Mouse (Mus musculus): ENCODE measurements around the gene Kcnk15. TPM values are rescaled to one million over a fixed set of nuclear protein-coding genes. Genes with fewer than 3 reads are reported as not detected.

Kcnk15 gene
- polyA plus RNA-seq, 1 experiment from 2014 or later = not detected

DNA sequence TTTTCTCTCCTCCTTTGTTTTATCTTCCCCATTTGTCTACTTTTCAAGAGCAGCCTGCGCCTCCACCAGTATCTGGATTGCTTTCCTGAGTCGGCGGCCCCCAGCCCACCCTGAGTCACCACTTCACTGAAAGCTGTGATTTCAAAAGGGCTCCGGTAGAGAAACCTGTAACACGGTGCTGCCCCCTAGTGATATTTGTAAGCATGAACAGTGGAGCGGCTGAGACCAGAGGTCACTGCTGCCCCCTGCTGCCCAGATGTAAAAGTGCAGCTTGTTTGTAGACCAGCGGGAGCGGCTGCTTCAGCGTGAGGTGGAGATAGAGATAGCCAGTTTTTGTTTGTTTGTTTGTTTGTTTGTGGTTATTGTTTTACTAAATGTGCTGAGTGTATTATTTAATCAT lies 15.4 kb upstream of the Kcnk15 start:
- peaks cover 13% of the 10 kb centered on the region for H3K4me1 ChIP-seq
- H3K27me3 ChIP-seq (replicated peaks) = peaks cover 25% of the 10 kb centered on the region
- H3K4me3 ChIP-seq = no peak overlapping the region
- no peak for ATAC-seq (ENCODE audit: extremely low read depth, insufficient number of reproducible peaks, low FRiP score, low TSS enrichment)
- no peaks in the 10 kb centered on the region for H3K36me3 ChIP-seq
- no peaks in the 10 kb centered on the region for H3K9me3 ChIP-seq
- no peak overlapping the region for H3K27ac ChIP-seq (replicated peaks)
- H3K9ac ChIP-seq = no peak overlapping the region
- 29% methylated on average over 9 of the region's 9 CpGs for WGBS
- no peak overlapping the region for H3K4me2 ChIP-seq

DNA sequence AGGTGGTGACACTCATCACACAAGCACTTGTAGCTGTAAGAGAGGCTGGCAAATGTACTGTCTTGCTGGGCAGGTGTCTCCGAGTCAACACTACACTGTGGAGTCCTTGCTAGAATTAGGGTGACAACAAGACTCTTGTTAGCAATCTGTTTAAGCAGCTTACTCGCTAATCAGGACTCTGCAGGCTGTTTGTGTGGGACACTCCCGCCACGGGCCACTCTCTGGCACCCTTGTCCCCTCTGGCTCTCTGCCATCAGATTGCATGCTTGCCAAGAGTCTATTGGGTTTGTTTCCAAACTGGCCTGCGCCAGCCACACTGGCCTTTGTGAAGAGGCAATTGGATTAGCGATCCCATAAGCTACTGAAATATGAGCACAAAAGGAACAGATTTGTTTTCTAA lies 13.9 kb upstream of the Kcnk15 start:
- Histone ChIP-seq H3K4me2 (no peak overlapping the region), H3K4me1 (peaks cover 13% of the 10 kb centered on the region), H3K36me3 (no peaks in the 10 kb centered on the region), H3K9me3 (no peaks in the 10 kb centered on the region), H3K4me3 (no peak overlapping the region), H3K27ac (replicated peaks) (no peak overlapping the region), H3K27me3 (replicated peaks) (peaks cover 25% of the 10 kb centered on the region), H3K9ac (no peak overlapping the region)
- ATAC-seq (ENCODE audit: extremely low read depth, insufficient number of reproducible peaks, low FRiP score, low TSS enrichment) = no peak
- WGBS = 32% methylated on average over 6 of the region's 6 CpGs

DNA sequence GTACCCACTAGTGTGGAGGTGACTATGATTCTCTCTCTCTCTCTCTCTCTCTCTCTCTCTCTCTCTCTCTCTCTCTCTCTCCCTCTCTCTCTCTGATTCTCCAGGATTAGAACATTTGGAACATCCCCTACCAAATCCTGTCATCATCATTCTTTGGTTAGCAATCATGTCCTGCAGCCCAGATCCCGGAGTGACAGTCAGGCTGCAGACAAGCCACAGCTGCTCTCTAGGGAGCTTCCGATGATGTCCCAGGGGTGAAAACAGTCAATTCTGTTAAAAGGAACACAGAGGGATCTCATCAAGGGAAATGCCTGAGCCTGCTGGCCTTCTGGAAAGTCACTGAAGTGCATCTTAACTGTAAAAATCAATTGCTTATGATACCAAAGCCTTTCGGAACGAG lies 11.4 kb upstream of the Kcnk15 start:
- Histone ChIP-seq H3K9ac (no peak overlapping the region), H3K4me1 (peaks cover 13% of the 10 kb centered on the region), H3K9me3 (no peaks in the 10 kb centered on the region), H3K4me3 (no peak overlapping the region), H3K4me2 (no peak overlapping the region), H3K27ac (replicated peaks) (no peak overlapping the region), H3K36me3 (no peaks in the 10 kb centered on the region), H3K27me3 (replicated peaks) (peaks cover 25% of the 10 kb centered on the region)
- 59% methylated on average over 4 of the region's 4 CpGs for WGBS
- ATAC-seq (ENCODE audit: extremely low read depth, insufficient number of reproducible peaks, low FRiP score, low TSS enrichment) = no peak

DNA sequence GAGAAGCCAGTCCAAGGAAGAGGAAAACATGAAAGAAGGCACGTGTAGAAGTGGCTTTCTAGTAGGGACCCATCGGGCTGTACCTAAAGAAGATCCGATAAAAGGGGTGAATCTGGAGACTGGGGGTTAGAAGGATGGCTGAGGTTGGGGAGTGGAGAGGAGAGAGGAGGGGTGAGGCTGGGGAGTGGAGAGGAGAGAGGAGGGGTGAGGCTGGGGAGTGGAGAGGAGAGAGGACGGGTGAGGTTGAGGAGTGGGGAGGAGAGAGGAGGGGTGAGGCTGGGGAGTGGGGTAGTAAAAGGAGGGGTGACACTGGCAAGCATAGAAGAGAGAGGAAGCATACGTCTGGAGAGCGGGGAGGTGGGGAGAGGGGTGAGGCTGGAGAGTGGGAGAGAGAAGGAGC lies 3.8 kb downstream of the Kcnk15 start:
- ATAC-seq (ENCODE audit: extremely low read depth, insufficient number of reproducible peaks, low FRiP score, low TSS enrichment) = no peak
- no peaks in the 10 kb centered on the region for H3K9me3 ChIP-seq
- H3K36me3 ChIP-seq = no peaks in the 10 kb centered on the region
- H3K4me3 ChIP-seq = no peak overlapping the region
- peaks cover 96% of the 10 kb centered on the region for H3K27me3 ChIP-seq (replicated peaks)
- no peak overlapping the region for H3K9ac ChIP-seq
- H3K4me1 ChIP-seq = peaks cover 11% of the 10 kb centered on the region; the same call in 1 of the 2 replicates
- no peak overlapping the region for H3K27ac ChIP-seq (replicated peaks)
- no peak overlapping the region for H3K4me2 ChIP-seq
- WGBS = 80% methylated on average over 6 of the region's 6 CpGs

DNA sequence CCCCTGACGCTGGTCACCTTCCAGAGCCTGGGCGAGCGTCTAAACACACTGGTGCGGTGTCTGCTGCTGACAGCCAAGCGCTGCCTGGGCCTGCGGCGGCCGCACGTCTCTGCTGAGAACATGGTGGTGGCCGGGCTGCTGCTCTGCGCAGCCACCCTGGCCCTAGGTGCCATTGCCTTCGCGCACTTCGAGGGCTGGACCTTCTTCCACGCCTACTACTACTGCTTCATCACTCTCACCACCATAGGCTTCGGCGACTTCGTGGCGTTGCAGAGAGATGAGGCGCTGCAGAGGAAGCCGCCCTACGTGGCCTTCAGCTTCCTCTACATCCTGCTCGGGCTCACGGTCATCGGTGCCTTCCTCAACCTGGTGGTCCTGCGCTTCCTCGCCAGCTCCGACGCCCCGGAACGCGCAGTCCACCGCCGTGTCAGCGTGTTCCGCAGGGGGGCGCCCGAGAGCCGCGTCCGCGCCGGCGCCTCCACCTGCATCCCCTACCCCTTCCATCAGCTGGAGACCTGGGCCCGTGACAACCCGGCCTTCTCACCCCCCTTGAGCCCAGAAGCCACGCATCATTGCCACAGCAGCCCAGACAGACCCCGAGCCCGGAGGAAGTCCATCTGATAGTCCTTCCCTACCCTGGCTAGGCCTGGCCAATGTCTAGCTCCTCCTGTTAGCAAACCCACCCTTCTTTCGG lies 5.0 kb downstream of the Kcnk15 start:
- Histone ChIP-seq H3K36me3 (no peaks in the 10 kb centered on the region), H3K27ac (replicated peaks) (no peak overlapping the region), H3K9me3 (no peaks in the 10 kb centered on the region), H3K4me2 (peak overlapping the region; percentile 57), H3K4me3 (peak overlapping the region; percentile 26), H3K27me3 (replicated peaks) (peaks cover 92% of the 10 kb centered on the region), H3K9ac (0 out of 2 replicates have a peak overlapping the region, but pooled peaks have one; percentile 28), H3K4me1 (peaks cover 11% of the 10 kb centered on the region; the same call in 1 of the 2 replicates)
- WGBS = 15% methylated on average over 50 of the region's 50 CpGs
- ATAC-seq (ENCODE audit: extremely low read depth, insufficient number of reproducible peaks, low FRiP score, low TSS enrichment) = no peak

DNA sequence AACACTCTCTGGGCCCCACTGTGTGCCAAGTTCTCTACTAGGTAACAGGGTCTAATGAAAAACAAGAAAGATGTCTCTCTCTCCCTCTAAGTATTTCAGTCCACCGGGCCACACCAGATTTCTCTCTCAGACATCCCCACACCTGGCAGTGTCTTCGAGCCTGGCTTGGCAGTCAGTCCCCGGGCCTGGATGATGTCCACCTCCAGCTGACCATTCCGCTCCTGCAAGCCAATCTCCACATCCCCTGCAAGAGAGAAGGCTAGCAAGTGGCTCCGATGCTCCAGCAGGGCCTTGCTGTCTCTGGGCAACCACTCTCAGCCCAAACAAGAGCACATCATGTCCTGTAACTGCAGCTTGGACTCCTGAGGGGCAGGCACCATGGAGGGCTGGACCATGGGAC lies 11.9 kb downstream of the Kcnk15 start:
- Histone ChIP-seq H3K9ac (no peak overlapping the region), H3K27me3 (replicated peaks) (peaks cover 64% of the 10 kb centered on the region), H3K27ac (replicated peaks) (no peak overlapping the region), H3K4me1 (no peaks in the 10 kb centered on the region), H3K36me3 (no peaks in the 10 kb centered on the region), H3K9me3 (no peaks in the 10 kb centered on the region), H3K4me2 (no peak overlapping the region), H3K4me3 (no peak overlapping the region)
- ATAC-seq (ENCODE audit: extremely low read depth, insufficient number of reproducible peaks, low FRiP score, low TSS enrichment) = no peak
- WGBS = 79% methylated on average over 5 of the region's 5 CpGs

DNA sequence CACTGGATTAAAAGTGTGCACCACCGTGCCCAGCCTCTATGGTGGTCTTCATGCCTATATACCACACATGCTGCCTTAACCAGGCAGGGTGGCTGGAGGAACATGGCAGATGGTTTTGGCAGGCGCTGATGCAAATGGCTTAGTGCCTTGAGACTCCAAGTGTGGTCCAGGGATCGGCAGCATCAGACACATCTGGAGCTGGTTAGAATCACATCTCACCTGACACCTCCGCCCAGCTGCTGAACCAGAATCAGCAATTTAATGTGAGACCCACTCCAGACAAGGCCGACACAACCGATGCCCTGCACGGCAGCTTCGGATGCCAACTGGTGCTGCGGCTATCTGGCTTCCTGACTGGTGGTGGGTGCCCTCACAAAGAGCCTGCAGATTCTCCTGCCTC lies 12.6 kb downstream of the Kcnk15 start:
- Histone ChIP-seq H3K36me3 (no peaks in the 10 kb centered on the region), H3K9ac (no peak overlapping the region), H3K27ac (replicated peaks) (no peak overlapping the region), H3K4me1 (no peaks in the 10 kb centered on the region), H3K27me3 (replicated peaks) (peaks cover 64% of the 10 kb centered on the region), H3K4me3 (no peak overlapping the region), H3K4me2 (no peak overlapping the region), H3K9me3 (no peaks in the 10 kb centered on the region)
- 82% methylated on average over 9 of the region's 9 CpGs for WGBS
- ATAC-seq (ENCODE audit: extremely low read depth, insufficient number of reproducible peaks, low FRiP score, low TSS enrichment) = no peak

DNA sequence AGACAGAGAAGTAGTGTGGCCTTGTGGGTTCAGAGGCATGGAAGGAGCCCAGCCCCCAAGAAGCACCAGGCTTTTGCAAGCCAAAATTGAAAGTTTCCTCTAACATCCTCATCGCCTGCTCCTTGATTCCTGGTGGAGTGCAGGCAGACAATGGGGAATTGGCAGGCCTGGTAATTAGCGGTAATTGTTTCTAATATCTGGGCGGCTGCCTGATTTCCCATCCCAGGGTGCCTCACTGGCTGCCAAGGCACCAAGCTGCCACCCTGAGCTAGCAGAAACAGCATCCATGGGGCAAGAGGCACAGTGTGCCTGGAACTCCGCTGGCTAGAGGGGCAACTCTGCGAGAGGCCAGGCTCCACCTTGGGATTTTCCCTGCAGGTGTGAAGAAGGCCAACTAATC lies 16.3 kb downstream of the Kcnk15 start:
- Histone ChIP-seq H3K36me3 (no peaks in the 10 kb centered on the region), H3K9me3 (no peaks in the 10 kb centered on the region), H3K4me2 (no peak overlapping the region), H3K4me1 (peaks cover 2% of the 10 kb centered on the region), H3K27me3 (replicated peaks) (peaks cover 59% of the 10 kb centered on the region), H3K4me3 (no peak overlapping the region), H3K9ac (no peak overlapping the region), H3K27ac (replicated peaks) (no peak overlapping the region)
- 59% methylated on average over 5 of the region's 5 CpGs for WGBS
- no peak for ATAC-seq (ENCODE audit: extremely low read depth, insufficient number of reproducible peaks, low FRiP score, low TSS enrichment)

DNA sequence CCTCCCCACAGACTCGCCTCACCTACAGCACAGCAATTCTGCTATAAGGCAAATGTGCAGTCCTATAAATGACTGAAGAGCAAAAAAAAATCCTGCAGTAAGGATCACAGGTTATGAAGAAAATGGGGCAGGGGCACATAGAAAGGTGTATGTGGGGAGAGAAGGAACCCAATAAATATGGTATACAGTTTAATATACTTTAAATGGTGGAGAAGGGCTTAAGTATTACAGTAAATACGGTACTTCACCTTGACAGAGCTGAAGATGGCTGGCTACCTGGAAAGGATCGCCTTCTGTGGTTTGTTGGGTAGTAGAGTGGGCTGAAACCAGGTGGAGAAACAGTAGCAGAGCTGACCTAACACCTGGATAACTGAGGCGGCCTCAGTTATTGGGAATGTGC lies 17.8 kb downstream of the Kcnk15 start:
- H3K4me1 ChIP-seq = peaks cover 17% of the 10 kb centered on the region
- H3K36me3 ChIP-seq = no peaks in the 10 kb centered on the region
- WGBS = 78% methylated on average over 4 of the region's 4 CpGs
- no peak for ATAC-seq (ENCODE audit: extremely low read depth, insufficient number of reproducible peaks, low FRiP score, low TSS enrichment)
- H3K4me3 ChIP-seq = no peak overlapping the region
- H3K9ac ChIP-seq = no peak overlapping the region
- peaks cover 53% of the 10 kb centered on the region for H3K27me3 ChIP-seq (replicated peaks)
- H3K4me2 ChIP-seq = no peak overlapping the region
- no peak overlapping the region for H3K27ac ChIP-seq (replicated peaks)
- H3K9me3 ChIP-seq = no peaks in the 10 kb centered on the region

DNA sequence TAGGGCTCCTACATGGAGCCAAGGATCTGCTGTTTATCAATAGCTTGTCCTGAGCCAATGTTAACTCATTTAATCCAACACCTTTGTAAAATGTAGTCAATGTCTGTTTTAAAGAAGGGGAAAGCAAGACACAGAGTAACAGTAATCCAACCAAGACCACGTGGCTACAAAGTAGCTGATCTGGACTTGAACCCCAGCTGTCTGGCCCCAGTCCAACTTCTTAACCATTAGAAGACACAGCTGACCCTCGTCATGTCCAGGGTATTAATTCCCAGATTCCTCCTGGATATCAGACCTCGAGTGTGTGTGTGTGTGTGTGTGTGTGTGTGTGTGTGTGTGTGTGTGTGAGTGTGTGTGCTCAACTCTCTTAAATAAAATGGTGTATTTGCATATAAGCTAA lies 18.5 kb downstream of the Kcnk15 start:
- no peak for ATAC-seq (ENCODE audit: extremely low read depth, insufficient number of reproducible peaks, low FRiP score, low TSS enrichment)
- Histone ChIP-seq H3K4me2 (no peak overlapping the region), H3K36me3 (no peaks in the 10 kb centered on the region), H3K27ac (replicated peaks) (no peak overlapping the region), H3K9ac (no peak overlapping the region), H3K4me1 (peaks cover 21% of the 10 kb centered on the region), H3K4me3 (no peak overlapping the region), H3K27me3 (replicated peaks) (peaks cover 49% of the 10 kb centered on the region), H3K9me3 (no peaks in the 10 kb centered on the region)
- 46% methylated on average over 3 of the region's 3 CpGs for WGBS

DNA sequence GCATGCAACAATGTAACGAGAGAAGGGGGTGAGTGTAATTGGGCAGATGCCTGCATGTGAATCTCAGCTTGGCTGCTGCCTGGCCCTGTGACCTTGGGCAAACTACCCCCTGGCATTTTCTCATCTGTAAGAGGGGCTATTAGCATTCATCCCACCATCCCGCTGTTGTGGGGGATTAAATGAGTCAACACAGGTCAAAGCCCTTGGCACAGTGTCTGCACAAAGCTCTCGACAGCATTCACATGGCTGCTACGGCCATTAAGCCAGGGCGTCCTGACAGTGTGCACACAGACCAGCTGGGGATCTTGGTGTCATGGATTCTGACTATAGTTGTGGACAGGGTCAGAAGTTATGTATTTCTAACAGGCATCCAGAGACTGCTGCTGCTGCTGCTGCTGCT lies 21.4 kb downstream of the Kcnk15 start:
- Histone ChIP-seq H3K27me3 (replicated peaks) (peaks cover 48% of the 10 kb centered on the region), H3K4me1 (peaks cover 21% of the 10 kb centered on the region), H3K36me3 (no peaks in the 10 kb centered on the region), H3K4me2 (no peak overlapping the region), H3K9me3 (no peaks in the 10 kb centered on the region), H3K4me3 (no peak overlapping the region), H3K9ac (no peak overlapping the region), H3K27ac (replicated peaks) (no peak overlapping the region)
- ATAC-seq (ENCODE audit: extremely low read depth, insufficient number of reproducible peaks, low FRiP score, low TSS enrichment) = no peak
- WGBS = 47% methylated on average over 5 of the region's 5 CpGs

DNA sequence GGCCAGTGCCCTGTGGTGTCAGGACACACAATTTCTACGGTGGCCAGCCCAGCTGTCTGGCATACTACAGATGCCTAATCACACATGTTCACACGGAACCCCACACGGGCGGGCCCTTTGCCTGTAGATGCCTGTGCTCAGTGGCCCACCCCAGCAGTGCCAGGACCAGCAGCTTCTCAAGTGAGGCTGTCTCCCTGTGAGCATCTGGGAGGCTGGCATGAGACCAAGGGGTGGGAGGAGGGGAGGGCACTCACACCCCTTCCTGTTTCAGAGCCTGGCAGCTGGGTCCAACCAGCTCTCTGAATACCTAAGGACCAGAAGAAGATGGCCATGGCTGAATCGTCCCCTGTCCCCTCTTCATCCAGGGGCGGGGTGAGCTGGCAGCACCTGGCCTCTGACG lies 22.0 kb downstream of the Kcnk15 start:
- H3K4me3 ChIP-seq = no peak overlapping the region
- 61% methylated on average over 7 of the region's 7 CpGs for WGBS
- peaks cover 22% of the 10 kb centered on the region for H3K4me1 ChIP-seq
- H3K27ac ChIP-seq (replicated peaks) = no peak overlapping the region
- H3K27me3 ChIP-seq (replicated peaks) = peaks cover 48% of the 10 kb centered on the region
- H3K36me3 ChIP-seq = no peaks in the 10 kb centered on the region
- H3K9ac ChIP-seq = no peak overlapping the region
- no peak for ATAC-seq (ENCODE audit: extremely low read depth, insufficient number of reproducible peaks, low FRiP score, low TSS enrichment)
- no peaks in the 10 kb centered on the region for H3K9me3 ChIP-seq
- no peak overlapping the region for H3K4me2 ChIP-seq

Measured in heart, embryonic 13.5 days (tissue).